Mouse (Mus musculus) frontal cortex, postnatal 36 days (tissue): Measurements from ENCODE around the gene Ceacam12.
"Not testable (repeated sequence)": the region's sequence is repeated elsewhere in the genome, so short reads cannot be mapped to it uniquely, and the experiment has no call there.

Source experiments
- DNase-seq, 2 experiments: peaks; one replicate each; pipeline ENCODE4 v3.0.0; 2022; ENCODE audit warnings: low spot score in 2 of 2

Ceacam12 gene

DNA sequence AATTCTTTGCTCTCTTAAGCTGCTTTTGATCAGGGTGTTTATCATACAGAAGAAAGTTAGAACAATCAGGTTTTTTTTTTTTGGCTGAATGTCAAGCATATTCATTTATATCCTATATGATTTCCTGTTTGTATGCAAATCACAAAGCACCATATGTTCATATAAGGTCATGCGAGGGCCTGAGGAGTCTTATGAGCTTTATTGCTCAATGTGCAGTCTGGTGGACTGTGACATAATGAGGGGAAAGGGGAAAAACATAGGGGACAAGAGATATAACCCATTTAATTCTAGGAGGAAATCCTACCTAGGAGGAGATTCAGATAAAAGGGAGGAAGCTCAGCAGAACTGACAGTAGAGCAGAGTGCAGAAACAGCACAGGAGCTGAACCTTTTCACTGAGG lies at the start of gene Ceacam12:
Ceacam12 (plus strand) TSS at position 301 of the 400 bp plus-strand sequence.
- no peak for DNase-seq

- DNase-seq: not testable (repeated sequence)
Observed at GRCm38 (mm10) chr7:18073821-18074220, 8.1 kb downstream of the Ceacam12 start.

- DNase-seq: no peak
Observed at GRCm38 (mm10) chr7:18100785-18101184, 35.1 kb downstream of the Ceacam12 start.
